Mouse (Mus musculus) hindbrain, postnatal 0 days (tissue): ENCODE measurements at regions not wholly inside any gene's neighbourhood (a gene's known extent, or its start where the extent isn't known, plus 50 kb on each side); places are given as distances from the start of the nearest gene placed in this dataset.
A peak's percentile ranks its signal among the peaks of the same experiment; 100 is the strongest.
"Not testable (repeated sequence)": the region's sequence is repeated elsewhere in the genome, so short reads cannot be mapped to it uniquely, and the experiment has no call there.

ENCODE experiments used
- ATAC-seq: fragments of 200-750 bp; cut with Nextera tagmentation; 2 replicates; pipeline ENCODE4 v1.8.0; 2017; ENCODE audit warnings: mild to moderate bottlenecking, moderate TSS enrichment, moderate library complexity
- DNase-seq: peaks from one replicate; pipeline ENCODE4 v3.0.0-alpha.2; 2015; ENCODE audit warnings: low spot score
- H3K27ac ChIP-seq: fragments of 300-500 bp; sonication (generic); 2 replicates; pipeline ENCODE4 v1.5.1; 2014; ENCODE audit warnings: mild to moderate bottlenecking
- H3K27me3 ChIP-seq: fragments of 300-500 bp; sonication (generic); 2 replicates; pipeline ENCODE4 v1.6.1; 2014; ENCODE audit warnings: low read length, mixed read lengths; ENCODE audit not compliant: insufficient read depth
- H3K36me3 ChIP-seq: fragments of 300-500 bp; sonication (generic); 2 replicates; pipeline ENCODE4 v1.6.1; 2014; ENCODE audit warnings: low read length, mixed read lengths; ENCODE audit not compliant: insufficient read depth
- H3K4me1 ChIP-seq: fragments of 300-500 bp; sonication (generic); 2 replicates; pipeline ENCODE4 v1.6.1; 2014; ENCODE audit warnings: antibody characterized with exemption, low read length, mixed read lengths; ENCODE audit not compliant: insufficient read depth
- H3K4me2 ChIP-seq: fragments of 300-500 bp; sonication (generic); 2 replicates; pipeline ENCODE4 v1.6.1; 2014; ENCODE audit warnings: low read depth, mild to moderate bottlenecking, low read length, moderate library complexity, mixed read lengths
- H3K4me3 ChIP-seq: fragments of 300-500 bp; sonication (generic); 2 replicates; pipeline ENCODE4 v1.5.1; 2014; ENCODE audit warnings: low read length
- H3K9ac ChIP-seq: fragments of 300-500 bp; sonication (generic); replicated peaks from 2 replicates; pipeline ENCODE4 v1.6.1; 2014; ENCODE audit warnings: mild to moderate bottlenecking, low read length, moderate library complexity, mixed read lengths
- H3K9me3 ChIP-seq: fragments of 300-500 bp; sonication (generic); 2 replicates; pipeline ENCODE4 v1.6.1; 2016; ENCODE audit warnings: low read length, mixed read lengths
- whole genome bisulfite sequencing: fragments of 180-500 bp; shearing (Covaris S2); extraction: QIAGEN DNeasy Blood & Tissue Kit; methylation state at CpG from one replicate; pipeline ENCODE4 v1.1.7; 2014; 5-methylcytosine and 5-hydroxymethylcytosine counted together

DNA sequence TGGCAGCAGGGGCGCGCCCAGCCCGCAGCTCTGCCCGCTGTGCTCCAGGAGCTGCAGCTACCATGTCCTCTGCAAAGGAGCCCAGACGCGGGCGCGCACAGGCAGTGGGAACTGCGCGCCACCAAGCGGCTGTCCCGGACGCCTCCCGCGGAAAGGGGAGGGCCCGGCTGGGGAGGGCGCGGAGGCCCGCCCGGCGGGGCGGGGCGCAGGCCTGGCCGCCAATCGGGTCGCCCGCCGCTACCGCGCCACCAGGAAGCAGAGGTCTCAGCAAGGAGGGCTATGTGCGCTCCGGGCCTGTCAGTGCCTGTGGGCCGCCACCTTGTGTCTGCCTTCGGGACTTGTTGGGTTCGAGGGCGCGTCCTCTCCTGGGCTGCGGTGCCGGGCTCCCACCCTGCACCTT, 367.0 kb upstream of the Ywhaq start:
- H3K4me1 ChIP-seq, H3K27ac ChIP-seq, H3K9me3 ChIP-seq, H3K9ac ChIP-seq, H3K27me3 ChIP-seq, H3K36me3 ChIP-seq: not testable (repeated sequence)
- DNase-seq (peak; percentile 5), ATAC-seq (peak; percentile 67; the same call in 1 of the 2 replicates)
- peak overlapping the region; percentile 28 for H3K4me3 ChIP-seq
- 2% methylated on average over 15 of the region's 39 CpGs for WGBS
- H3K4me2 ChIP-seq: peak overlapping the region; percentile 16; the same call in 1 of the 2 replicates

DNA sequence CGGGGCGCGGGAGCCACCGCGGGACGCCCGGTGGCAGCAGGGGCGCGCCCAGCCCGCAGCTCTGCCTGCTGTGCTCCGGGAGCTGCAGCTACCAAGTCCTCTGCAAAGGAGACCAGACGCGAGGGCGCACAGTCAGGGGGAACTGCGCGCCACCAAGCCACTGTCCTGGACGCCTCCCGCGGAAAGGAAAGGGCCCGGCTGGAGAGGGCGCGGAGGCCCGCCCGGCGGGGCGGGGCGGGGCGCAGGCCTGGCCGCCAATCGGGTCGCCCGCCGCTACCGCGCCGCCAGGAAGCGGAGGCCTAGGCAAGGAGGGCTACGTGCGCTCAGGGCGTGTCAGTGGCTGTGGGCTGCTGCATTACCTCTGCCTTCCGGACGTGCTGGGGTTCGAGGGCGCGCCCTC, 361.3 kb upstream of the Ywhaq start:
- not testable (repeated sequence) for H3K27ac ChIP-seq, DNase-seq, H3K9me3 ChIP-seq, H3K27me3 ChIP-seq, ATAC-seq, H3K9ac ChIP-seq, H3K4me3 ChIP-seq, H3K4me2 ChIP-seq, H3K36me3 ChIP-seq, H3K4me1 ChIP-seq
- WGBS: 11% methylated on average over 18 of the region's 45 CpGs

DNA sequence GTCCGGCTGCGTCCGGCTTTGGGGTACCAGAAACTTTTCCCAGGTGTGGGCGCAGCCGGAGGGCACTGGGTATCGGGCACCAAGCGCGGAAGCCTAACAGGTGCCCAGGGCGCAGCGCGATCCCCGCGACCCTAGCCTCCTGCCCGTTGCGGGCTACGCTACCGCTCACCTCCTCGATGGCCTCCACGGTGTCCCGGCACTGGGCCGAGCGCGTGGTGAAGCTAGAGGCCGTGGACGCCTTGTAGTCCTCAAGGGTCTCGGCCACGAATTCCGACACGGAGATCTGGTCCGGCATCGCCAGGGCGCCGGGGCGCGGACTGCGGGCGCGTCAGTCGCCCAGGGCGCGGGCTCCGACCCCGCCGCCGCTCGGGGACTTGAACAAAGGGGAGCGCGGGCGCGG, 360.9 kb upstream of the Ywhaq start:
- H3K27me3 ChIP-seq, H3K4me3 ChIP-seq, ATAC-seq, H3K9me3 ChIP-seq, DNase-seq, H3K27ac ChIP-seq, H3K36me3 ChIP-seq, H3K4me1 ChIP-seq, H3K4me2 ChIP-seq, H3K9ac ChIP-seq: not testable (repeated sequence)
- WGBS: 47% methylated on average over 27 of the region's 50 CpGs

DNA sequence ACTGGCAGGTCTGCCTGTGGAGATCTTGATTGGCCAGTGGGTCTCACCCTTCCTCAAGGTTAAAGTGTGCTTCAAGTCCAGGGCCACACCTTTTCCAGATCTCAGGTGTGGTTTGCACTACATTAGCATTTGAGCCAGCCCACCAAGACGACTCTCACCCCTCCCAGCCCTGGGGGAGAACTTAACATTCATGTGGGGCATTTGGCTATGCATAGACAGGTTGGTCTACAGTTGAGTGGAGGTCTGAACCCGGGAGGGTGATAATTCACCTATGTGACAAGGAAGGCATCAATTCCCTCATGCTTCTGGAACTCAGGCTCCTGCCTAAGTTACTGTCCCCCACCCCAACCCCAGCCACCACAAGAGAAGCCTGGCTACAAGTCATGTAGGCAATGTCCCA, 350.3 kb upstream of the Ywhaq start:
- not testable (repeated sequence) for H3K27ac ChIP-seq, H3K9ac ChIP-seq, DNase-seq, H3K4me1 ChIP-seq, H3K9me3 ChIP-seq, ATAC-seq, H3K27me3 ChIP-seq, H3K36me3 ChIP-seq, H3K4me3 ChIP-seq, H3K4me2 ChIP-seq
- 78% methylated on average over 2 of the region's 2 CpGs for WGBS
